Mouse (Mus musculus): ENCODE measurements around the gene Stx1a. TPM values are rescaled to one million over a fixed set of nuclear protein-coding genes. Genes with fewer than 3 reads are reported as not detected.

The Stx1a gene
- total RNA-seq (2023; ENCODE audit: inconsistent age): 1.7 to 3.0 TPM (median 2.3 TPM) in 4 replicates

DNA sequence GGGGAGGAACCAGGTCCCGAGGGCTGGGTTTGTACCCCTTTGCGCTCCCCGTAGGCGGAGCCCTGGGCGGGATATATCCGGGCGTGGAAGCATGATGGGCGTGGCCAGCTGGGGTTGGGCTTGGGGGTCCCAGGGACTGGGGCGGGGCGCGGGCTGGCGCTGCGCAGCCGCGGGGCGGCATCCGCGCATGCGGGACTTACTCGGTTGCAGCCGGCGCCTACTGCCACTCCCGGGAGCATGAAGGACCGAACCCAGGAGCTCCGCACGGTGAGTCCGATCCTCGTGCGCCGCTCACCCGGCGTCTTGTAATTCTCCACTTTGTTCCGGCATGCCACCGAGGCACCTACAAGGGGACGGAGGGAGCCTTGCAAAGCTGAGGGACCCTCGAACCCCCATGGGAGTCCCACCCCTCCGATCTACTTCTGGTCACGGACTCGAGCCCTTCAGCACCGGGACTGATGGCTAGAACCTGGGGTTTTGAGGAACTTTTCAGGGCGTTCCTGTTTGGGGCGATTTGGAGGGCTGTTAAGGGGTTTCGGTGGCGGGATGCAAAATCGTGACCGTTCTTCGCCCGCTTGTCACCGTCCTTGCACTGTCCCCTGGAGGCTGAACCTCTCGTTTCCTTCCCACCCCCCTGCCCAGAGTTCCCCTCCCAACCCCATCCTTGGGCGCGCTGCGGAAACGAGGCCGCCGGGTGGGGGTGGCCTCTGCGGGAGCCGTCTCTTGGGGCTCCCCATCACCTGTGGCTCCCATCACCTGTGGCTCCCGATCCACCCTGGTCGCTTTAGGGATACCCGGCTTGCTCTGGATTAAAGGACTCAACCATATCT, at the start of gene Stx1a:
Gene Stx1a, plus strand, starts transcription at position 139 of the 830 bp plus-strand sequence.

DNA sequence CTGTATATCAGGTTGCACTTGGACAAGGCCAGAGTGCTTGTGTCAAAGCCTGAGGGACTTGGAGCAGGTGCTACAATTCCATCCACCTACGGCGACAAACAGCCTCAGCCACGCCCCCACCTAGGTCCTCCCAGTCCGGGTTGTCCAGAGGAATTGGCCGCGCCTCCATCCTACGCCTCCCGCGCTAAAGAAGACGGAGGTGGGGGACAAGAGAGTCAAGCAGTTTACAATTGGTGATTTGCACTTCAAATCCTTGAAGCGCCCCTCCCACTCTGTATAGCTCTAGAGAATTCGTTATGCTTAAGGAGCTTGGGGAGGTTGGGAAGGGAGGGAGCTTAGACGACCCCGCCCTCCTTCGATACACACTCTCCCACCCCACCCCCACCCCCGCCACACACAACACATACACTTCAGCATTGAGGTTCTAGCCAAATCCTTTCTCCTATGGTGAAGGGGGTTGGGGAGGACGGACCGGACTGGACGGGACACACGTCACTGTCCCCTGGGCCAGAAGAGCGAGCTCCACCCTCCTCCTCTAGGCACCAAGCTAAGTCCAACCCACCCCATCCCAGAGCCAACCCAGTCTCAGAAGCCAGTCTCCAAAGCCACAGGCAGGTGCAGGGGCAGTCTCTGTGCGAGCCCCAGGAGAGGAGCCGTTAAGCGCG, 37.5 kb upstream of the Stx1a start, which contains the start of gene Cldn3:
Gene Cldn3, plus strand, starts transcription at position 582 of the 665 bp plus-strand sequence.

DNA sequence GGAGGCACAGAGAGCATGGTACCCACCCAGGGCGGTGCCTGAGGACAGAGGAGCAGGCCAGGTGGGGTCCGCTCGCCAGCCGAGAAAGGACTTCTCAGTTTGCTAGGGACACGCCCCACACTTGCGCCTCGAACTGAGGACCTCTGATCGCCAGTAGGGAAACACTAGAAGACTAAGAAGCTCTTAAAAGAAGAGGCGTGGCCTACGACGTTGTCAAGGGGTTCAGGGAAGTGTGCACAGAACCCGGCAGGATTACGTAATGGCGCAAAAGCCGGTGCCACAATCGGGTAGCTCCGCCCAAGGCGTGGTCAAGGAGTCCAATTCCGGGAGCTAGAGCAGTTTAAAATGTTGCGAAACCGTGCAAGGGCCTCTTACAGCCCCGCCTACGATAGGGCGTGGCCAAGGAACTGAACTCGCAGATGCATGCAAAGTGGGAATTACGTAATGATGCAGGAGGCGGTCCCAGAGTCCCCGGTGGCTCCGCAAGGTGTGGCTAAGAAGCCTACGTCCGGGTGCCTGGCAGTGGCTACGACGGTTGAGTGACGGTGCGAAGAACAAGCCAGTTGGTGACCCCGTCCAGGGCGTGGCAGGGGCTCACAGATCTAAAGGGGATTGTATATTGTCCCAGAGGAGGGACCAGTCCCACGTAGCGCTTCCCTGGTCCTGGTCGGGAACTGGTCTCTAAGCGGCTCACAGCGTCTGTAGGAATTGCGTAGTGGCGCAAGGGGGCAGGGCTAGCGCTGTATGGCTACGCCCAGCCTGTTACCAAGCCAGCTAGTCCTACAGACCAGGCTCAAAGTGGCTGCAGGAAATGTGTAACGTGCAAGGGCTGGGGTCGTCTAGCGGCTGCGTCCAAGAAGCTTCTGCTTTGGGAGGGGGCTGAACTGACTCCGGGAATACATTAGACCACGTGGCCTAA, 14.4 kb upstream of the Stx1a start, which contains the start of gene Abhd11:
Gene Abhd11, plus strand, starts transcription at position 482 of the 919 bp plus-strand sequence.

DNA sequence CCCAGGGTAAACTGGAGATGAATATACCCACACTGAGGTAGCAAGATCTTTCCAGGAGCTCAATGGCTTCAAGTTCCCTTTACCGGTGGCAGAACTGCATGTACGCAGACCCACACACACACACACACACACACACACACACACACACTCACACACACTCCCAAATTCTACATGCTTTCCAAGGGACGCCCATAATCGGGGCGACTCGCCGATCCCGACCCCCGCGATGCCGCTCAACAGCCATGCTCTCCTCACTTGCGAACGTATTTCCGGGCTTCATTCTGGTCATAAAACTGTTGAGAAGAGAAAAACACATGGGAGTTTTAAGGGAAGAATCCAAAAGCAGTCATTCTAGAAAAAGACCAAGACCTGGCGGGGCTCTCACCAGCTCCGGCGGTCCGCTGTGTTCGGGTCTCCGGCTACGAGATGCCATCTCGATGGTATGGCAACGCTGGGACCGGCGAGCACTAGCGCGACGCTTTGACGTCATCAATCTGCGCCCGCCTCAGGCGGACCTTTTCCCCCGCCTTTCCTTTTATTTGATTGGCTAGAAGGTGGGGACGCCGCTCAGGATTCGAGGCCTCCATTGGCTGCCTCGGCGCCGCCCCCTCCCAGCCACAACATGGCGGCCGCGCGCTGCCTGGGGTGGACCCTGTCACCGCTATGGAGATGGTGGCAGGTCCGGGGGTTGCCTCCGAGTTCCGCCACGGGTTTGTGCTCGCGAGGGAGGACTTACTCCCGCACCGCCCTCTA, 40.5 kb downstream of the Stx1a start, which contains the start of gene Dnajc30:
Gene Dnajc30, plus strand, starts transcription at position 574 of the 753 bp plus-strand sequence.

DNA sequence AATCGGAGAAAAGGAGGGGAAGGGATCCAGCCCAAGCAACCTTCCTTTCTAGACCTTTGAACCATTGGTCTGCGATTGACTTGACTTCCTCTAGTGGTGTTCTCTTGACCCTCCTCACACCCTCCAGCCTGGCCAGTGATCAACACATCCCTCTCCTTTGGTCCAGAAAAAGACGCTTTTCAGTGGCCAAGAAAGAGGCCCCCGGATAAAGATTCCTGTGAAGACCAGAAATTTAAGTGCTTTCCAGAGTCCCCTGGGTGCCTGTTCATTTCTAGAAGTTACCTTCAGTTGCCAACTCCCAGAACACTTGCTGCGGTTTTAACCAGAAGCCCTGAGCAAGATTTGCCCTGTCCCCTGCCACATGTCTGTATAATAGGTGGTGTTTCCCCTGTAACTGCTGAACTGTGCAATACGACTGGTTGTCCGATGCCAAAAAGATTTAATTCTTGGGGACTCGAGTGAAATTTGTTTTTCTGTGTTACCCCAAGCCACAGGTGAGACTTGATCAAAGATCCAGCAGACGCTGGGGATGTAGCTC, 41.7 kb downstream of the Stx1a start, which contains the start of gene Bud23:
Gene Bud23, minus strand, starts transcription at position 51 of the 538 bp plus-strand sequence.

DNA sequence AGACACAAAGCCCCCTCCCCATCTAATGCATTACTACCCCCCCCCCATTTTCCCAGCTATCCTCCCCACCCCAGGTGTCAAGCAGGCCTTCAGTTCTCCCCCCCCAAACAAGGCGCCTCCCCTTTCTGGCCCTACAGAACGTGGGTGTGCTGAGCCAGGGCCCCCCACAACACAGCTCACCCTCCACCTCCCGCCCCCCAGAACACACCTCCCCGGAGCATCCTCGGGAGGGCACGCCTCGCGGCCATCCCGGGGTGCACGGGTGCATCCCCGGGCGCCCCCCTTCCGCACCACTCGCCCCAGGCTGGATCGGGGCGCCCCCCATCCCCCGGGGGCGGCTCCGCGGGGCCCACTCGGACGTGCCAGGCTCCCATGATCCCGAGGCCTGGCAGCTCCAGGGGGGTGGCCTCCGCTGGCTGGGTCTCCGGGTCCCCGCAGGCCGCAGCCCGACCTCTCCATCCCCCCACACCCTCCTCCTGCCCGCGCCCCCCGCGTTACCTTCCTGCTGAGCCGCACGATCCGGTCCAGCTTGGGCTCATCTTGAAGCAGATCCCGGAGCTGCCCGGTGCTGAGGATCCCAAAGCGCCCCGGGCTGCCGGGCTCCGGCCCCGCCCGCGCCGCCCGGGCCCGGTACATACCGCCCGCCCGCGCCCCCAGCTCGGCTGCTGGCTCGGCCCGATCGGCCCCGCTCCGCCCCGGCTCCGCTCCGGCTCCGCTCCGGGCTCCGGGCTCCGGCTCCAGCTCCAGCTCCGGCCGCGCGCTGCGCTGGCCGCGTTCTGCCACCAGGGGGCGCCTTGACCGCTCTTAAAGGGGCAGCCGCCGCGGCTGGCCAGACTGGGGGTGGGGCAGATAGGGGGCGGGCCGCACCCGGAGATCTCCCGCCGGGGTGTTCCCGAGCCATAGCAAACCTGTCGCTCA, 54.5 kb downstream of the Stx1a start, which contains the start of gene Vps37d:
Gene Vps37d, minus strand, starts transcription at position 703 of the 918 bp plus-strand sequence.

DNA sequence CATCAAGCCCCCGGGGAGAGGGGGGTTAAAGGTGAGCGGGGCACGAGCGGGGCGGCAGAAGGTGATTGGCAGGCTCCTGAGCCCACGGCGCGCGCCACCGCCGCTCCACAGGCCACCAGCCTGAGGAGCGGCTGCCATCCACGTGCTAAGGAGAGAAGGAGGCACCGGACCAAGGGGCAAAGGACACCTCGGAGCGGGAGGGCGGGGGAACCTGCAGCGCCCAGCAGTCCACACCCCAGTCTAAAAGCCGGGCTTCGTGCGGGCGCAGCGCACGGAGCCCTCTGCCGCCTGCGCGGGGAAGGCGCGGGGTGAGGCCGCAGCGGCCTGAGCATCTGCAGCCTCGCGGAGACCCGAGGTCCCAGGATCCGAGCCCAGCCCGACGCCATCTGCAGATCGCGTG, 66.4 kb downstream of the Stx1a start, which contains the start of gene Mlxipl:
Gene Mlxipl, plus strand, starts transcription at position 238 of the 400 bp plus-strand sequence.

Other genes with a start within 250 kb of the Stx1a start
- not detected in 4 replicates for gene Tmem270, start 116.7 kb upstream of the Stx1a start, total RNA-seq (2023; ENCODE audit: inconsistent age)
- gene Cldn13, start 108.0 kb upstream of the Stx1a start, total RNA-seq (2023; ENCODE audit: inconsistent age): not detected in 4 replicates
- gene Mettl27, start 91.1 kb upstream of the Stx1a start, total RNA-seq (2023; ENCODE audit: inconsistent age): 2.3 to 3.3 TPM (median 3.0 TPM) in 4 replicates
- not detected in 4 replicates for gene Cldn4, start 76.5 kb upstream of the Stx1a start, total RNA-seq (2023; ENCODE audit: inconsistent age)
- not detected in 4 replicates for gene Cldn3, start 37.3 kb upstream of the Stx1a start, total RNA-seq (2023; ENCODE audit: inconsistent age)
- 33.6 to 38.3 TPM (median 37.2 TPM) in 4 replicates for gene Abhd11, start 14.3 kb upstream of the Stx1a start, total RNA-seq (2023; ENCODE audit: inconsistent age)
- gene Dnajc30, start 40.7 kb downstream of the Stx1a start, total RNA-seq (2023; ENCODE audit: inconsistent age): 20.1 to 21.2 TPM (median 20.9 TPM) in 4 replicates
- 104 to 126 TPM (median 115 TPM) in 4 replicates for gene Bud23, start 41.5 kb downstream of the Stx1a start, total RNA-seq (2023; ENCODE audit: inconsistent age)
- gene Vps37d, start 54.8 kb downstream of the Stx1a start, total RNA-seq (2023; ENCODE audit: inconsistent age): 0.33 to 0.71 TPM (median 0.66 TPM) in 3 of 4 replicates, not detected in the other
- not detected in 4 replicates for gene Mlxipl, start 66.4 kb downstream of the Stx1a start, total RNA-seq (2023; ENCODE audit: inconsistent age)
- gene Tbl2, start 126.2 kb downstream of the Stx1a start, total RNA-seq (2023; ENCODE audit: inconsistent age): 15.9 to 23.0 TPM (median 17.9 TPM) in 4 replicates
- gene Bcl7b, start 144.8 kb downstream of the Stx1a start, total RNA-seq (2023; ENCODE audit: inconsistent age): 75.5 to 78.3 TPM (median 76.9 TPM) in 4 replicates
- gene Baz1b, start 163.8 kb downstream of the Stx1a start, total RNA-seq (2023; ENCODE audit: inconsistent age): 104 to 111 TPM (median 109 TPM) in 4 replicates
- 0.29 to 0.66 TPM (median 0.61 TPM) in 3 of 4 replicates, not detected in the other for gene Fzd9, start 227.7 kb downstream of the Stx1a start, total RNA-seq (2023; ENCODE audit: inconsistent age)